Mouse (Mus musculus) layer of hippocampus, adult 8-10 months (tissue): ENCODE measurements around the gene Celf1. TPM values are rescaled to one million over a fixed set of nuclear protein-coding genes. Genes with fewer than 3 reads are reported as not detected.
A peak's percentile ranks its signal among the peaks of the same experiment; 100 is the strongest.

Source experiments
- DNase-seq, 2 experiments: peaks; one replicate each; pipeline ENCODE4 v3.0.0; 2022; ENCODE audit warnings: low spot score in 2 of 2
- total RNA-seq, 4 experiments: library from RNA; stranded (reverse); gene quantifications; 2 replicates each; pipeline ENCODE4 v1.2.4; 2022

The Celf1 gene
- total RNA-seq, 4 experiments from 2014 or later = 119 to 137 (median 132) TPM

DNA sequence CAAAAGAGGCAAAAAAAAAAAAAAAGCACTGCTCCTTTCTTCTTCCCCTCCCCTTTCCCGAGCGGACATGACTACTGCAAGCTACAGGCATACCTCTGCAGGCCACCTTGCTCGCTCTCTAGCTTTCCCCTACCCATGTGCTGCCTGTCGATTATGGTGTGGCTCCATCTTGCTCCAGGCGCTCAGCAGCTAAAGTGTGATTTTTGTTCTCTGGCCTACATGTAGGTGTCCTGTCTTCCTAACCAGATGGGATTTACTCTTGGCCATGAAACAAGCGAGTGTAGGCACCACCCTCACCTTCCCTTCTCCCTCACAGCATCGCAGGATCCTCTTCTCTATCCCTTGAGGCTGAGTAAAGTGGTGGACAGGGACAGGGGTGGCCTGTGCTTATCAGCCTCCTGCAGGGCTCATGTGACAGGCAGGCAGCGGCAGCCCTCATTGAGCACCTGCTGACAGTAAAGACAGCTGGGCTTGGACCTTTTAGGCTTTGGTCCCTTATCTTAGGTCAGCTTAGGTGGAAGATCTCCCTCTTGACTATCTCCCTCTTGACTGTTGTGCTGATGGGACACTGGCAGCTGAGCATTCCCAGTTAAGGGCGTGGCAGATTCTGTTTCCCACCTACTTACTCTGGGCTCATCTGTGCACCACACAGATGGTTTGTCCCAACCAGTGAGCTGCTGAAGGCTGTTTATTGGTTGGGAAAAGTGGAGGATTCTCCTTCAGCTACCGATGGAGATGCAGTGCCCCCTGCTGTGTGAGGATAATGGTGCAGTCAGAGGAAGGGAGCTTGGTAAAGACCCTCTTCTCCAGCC, 120.6 kb downstream of the Celf1 start:
- DNase-seq = peak; percentile 78 to 80

DNA sequence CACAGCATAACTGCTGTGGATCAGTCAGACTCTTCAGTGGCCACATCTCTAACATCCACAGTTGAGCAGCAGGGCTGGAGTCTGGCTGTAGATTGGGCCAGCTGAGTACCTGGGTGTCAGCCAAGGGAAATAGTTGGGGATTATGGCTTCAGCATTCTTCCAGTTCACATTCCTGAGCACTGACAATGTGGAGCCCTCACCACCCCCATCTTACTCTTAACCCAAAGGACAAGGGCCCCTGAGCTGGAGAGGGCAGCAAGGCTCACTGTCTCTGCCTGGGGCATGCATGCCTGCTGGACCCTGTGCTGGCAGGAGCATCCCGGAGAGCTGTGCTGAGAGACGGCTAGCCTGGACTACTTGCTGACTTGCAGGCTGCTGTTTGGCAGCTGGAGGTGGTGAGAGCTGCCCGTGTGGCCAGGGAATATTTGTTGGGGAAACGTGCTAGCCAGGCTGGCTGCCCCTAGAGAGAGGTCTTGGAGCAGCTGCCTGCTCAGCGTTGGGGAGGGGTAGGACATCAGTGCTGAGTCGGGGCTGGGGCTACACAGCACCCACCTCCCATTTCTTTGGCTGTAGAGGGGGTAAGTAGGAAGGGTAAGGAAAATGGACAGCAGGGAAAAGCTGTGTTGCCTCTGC, 121.8 kb downstream of the Celf1 start:
- no peak for DNase-seq

DNA sequence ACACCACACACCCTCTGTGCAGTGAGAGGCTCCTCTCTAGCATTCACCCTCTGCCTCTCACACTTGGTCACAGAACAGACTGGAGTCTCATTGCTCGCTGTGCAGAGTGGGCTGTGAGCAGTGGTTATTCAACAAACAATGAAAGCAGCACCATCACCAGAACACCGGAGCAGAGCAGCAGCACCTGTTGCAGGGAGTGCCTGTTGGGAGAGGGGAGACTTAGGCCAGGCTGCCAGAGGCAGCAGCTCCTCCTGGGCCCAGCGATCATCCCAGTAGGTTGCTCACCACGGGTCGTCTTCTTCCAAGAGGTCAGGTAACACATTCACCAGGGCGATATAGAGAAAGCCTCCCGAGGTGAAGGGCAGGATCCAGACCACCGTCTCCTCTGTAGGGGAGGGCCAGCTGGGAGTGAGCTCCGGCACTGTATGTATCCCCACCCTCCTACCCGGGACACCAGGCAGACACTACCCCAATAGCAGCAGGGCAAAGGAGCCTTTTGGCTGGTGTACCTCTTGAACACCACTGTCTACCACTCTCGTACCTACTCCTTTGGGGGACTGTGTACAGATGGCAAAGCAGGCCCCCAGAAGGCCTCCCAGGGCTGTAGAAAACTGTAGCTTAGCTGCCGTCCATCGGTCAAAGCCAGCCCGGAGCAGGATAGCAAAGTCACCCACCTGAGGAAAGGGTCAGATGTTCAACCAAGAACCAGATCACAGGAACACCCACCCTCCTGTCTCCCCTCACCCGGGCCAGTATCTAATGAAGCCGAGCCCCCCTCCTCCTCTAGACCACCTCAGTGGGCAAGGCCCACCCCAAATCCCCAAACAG, 122.8 kb downstream of the Celf1 start:
- no peak for DNase-seq

- no peak for DNase-seq
Observed at GRCm38 (mm10) chr2:91064211-91064610, 124.0 kb downstream of the Celf1 start.

- DNase-seq = peak in 1 of 2 experiments; percentile 52
Observed at GRCm38 (mm10) chr2:91065544-91065943, 125.4 kb downstream of the Celf1 start.

DNA sequence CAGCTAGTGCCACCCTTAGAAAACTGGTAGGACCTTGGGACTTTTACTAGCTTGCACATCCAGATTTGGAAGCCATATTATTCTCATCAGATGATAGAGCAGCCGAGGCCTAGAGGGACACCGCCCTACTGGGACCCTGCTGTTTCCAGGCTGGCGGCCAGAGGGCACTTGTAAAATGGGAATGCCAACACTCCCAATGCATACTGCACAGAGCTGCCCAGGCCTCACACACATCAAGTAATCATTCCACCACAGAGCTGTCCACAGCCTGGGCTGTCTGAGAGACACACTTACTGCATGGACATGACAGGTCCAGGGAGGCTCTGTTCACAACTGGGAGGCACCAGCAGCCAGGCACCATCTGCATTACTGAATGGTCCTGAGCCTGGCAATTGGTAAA, 126.3 kb downstream of the Celf1 start:
- no peak for DNase-seq

GRCm38 (mm10) chr2:91068162-91068871, 128.1 kb downstream of the Celf1 start:
- no peak for DNase-seq

- DNase-seq = no peak
Observed at GRCm38 (mm10) chr2:91068872-91069165, 128.6 kb downstream of the Celf1 start.

Other genes with a start within 250 kb of the Celf1 start
- gene Fnbp4, start 195.0 kb upstream of the Celf1 start, total RNA-seq = 10 to 100 TPM; 57.8 to 83.0 (median 62.5) TPM
- gene Agbl2, start 157.7 kb upstream of the Celf1 start, total RNA-seq = 1 to 10 TPM; 1.1 to 2.0 (median 1.5) TPM
- gene Mtch2, start 93.2 kb upstream of the Celf1 start, total RNA-seq = 100 to 1,000 TPM; 115 to 131 (median 120) TPM
- gene C1qtnf4, start 54.5 kb upstream of the Celf1 start, total RNA-seq = 100 to 1,000 TPM; 162 to 176 (median 166) TPM
- gene Kbtbd4, start 35.6 kb upstream of the Celf1 start, total RNA-seq = 10 to 100 TPM; 32.5 to 45.7 (median 34.0) TPM
- 100 to 1,000 TPM; 234 to 266 (median 248) TPM for gene Ndufs3, start 35.6 kb upstream of the Celf1 start, total RNA-seq
- under 1 TPM in 2 of 4 experiments, not detected in 2; 0.36 to 0.47 TPM for gene Rapsn, start 95.2 kb downstream of the Celf1 start, total RNA-seq
- 100 to 1,000 TPM; 180 to 209 (median 206) TPM for gene Psmc3, start 113.6 kb downstream of the Celf1 start, total RNA-seq
- 10 to 100 TPM; 28.7 to 40.0 (median 33.1) TPM for gene Slc39a13, start 130.0 kb downstream of the Celf1 start, total RNA-seq
- gene Spi1, start 142.0 kb downstream of the Celf1 start, total RNA-seq = 10 to 100 TPM in 2 of 4 experiments, 1 to 10 TPM in 2; 3.8 to 17.2 (median 9.7) TPM
- under 1 TPM; 0.09 to 0.22 (median 0.16) TPM for gene Mybpc3, start 177.8 kb downstream of the Celf1 start, total RNA-seq
- 100 to 1,000 TPM; 202 to 259 (median 228) TPM for gene Madd, start 243.5 kb downstream of the Celf1 start, total RNA-seq